Mouse (Mus musculus): ENCODE measurements around the gene Uhrf1bp1. TPM values are rescaled to one million over a fixed set of nuclear protein-coding genes. Genes with fewer than 3 reads are reported as not detected.

Uhrf1bp1 gene
- polyA plus RNA-seq, 2 experiments: 1.8 to 3.1 TPM

GRCm38 (mm10) chr17:27857649-27858475, 1.6 kb downstream of the Uhrf1bp1 start:
- ATAC-seq (ENCODE audit: insufficient read depth): no peak
- Histone ChIP-seq H3K36me3 (replicated peaks; ENCODE audit: control insufficient read depth, insufficient read depth, low read depth) (peaks cover 5% of the 10 kb centered on the region), H3K27me3 (ENCODE audit: control insufficient read depth, insufficient read depth, low read length) (no peaks in the 10 kb centered on the region), H3K4me3 (ENCODE audit: insufficient read depth in 1 of 2, low read depth in 2 of 2, low read length in 2 of 2) (peak overlapping the region; percentile 69 to 91), H3K27ac (peak overlapping the region; percentile 71), H3K9me3 (ENCODE audit: control insufficient read depth, low read length) (no peaks in the 10 kb centered on the region), H3K9ac (replicated peaks) (peak overlapping the region; percentile 70), H3K4me1 (replicated peaks; ENCODE audit: control insufficient read depth in 2 of 2, insufficient read depth in 2 of 2, low read length in 1 of 2) (peaks cover 30 to 33% of the 10 kb centered on the region in 2 experiments), H3K4me2 (ENCODE audit: low read depth) (peak overlapping the region; percentile 95)
- WGBS (ENCODE audit: insufficient replicate concordance): 17% methylated on average over 11 of the region's 11 CpGs
- TF ChIP-seq EP300 (IDR thresholded peaks at IDR 0.05; ENCODE audit: low read depth) (no peak), CTCF (IDR thresholded peaks at IDR 0.05; ENCODE audit: low read depth) (no peak)
- peak in 1 of 3 experiments; percentile 35 for DNase-seq (ENCODE audit: low read depth in 3 of 3, low spot score in 3 of 3)

GRCm38 (mm10) chr17:27859131-27859530, 2.9 kb downstream of the Uhrf1bp1 start:
- Histone ChIP-seq H3K27me3 (ENCODE audit: control insufficient read depth, insufficient read depth, low read length) (no peaks in the 10 kb centered on the region), H3K4me2 (ENCODE audit: low read depth) (peak overlapping the region; percentile 95), H3K4me3 (ENCODE audit: insufficient read depth in 1 of 2, low read depth in 2 of 2, low read length in 2 of 2) (peak overlapping the region in 1 of 2 experiments; percentile 91; a peak in 1 of 4 replicates), H3K4me1 (replicated peaks; ENCODE audit: control insufficient read depth in 2 of 2, insufficient read depth in 2 of 2, low read length in 1 of 2) (peaks cover 30 to 33% of the 10 kb centered on the region in 2 experiments), H3K27ac (peak overlapping the region; percentile 55), H3K36me3 (replicated peaks; ENCODE audit: control insufficient read depth, insufficient read depth, low read depth) (no peaks in the 10 kb centered on the region), H3K9me3 (ENCODE audit: control insufficient read depth, low read length) (no peaks in the 10 kb centered on the region), H3K9ac (replicated peaks) (peak overlapping the region; percentile 47)
- WGBS (ENCODE audit: insufficient replicate concordance): 18% methylated on average over 2 of the region's 2 CpGs
- TF ChIP-seq CTCF (IDR thresholded peaks at IDR 0.05; ENCODE audit: low read depth) (no peak), EP300 (IDR thresholded peaks at IDR 0.05; ENCODE audit: low read depth) (peak; percentile 75)
- DNase-seq (ENCODE audit: low read depth in 3 of 3, low spot score in 3 of 3) (peak in 1 of 3 experiments; percentile 46), ATAC-seq (ENCODE audit: insufficient read depth) (peak; percentile 60)

- no peaks in the 10 kb centered on the region for H3K4me1 ChIP-seq (replicated peaks; ENCODE audit: control insufficient read depth in 2 of 2, insufficient read depth in 2 of 2, low read length in 1 of 2)
- ATAC-seq (ENCODE audit: insufficient read depth) (no peak), DNase-seq (ENCODE audit: low read depth in 3 of 3, low spot score in 3 of 3) (no peak)
- no peak overlapping the region for H3K4me3 ChIP-seq (ENCODE audit: insufficient read depth in 1 of 2, low read depth in 2 of 2, low read length in 2 of 2)
- no peak overlapping the region for H3K4me2 ChIP-seq (ENCODE audit: low read depth)
- TF ChIP-seq EP300 (IDR thresholded peaks at IDR 0.05; ENCODE audit: low read depth) (no peak), CTCF (IDR thresholded peaks at IDR 0.05; ENCODE audit: low read depth) (no peak)
- H3K9me3 ChIP-seq (ENCODE audit: control insufficient read depth, low read length): no peaks in the 10 kb centered on the region
- no peak overlapping the region for H3K27ac ChIP-seq
- 76% methylated on average over 2 of the region's 2 CpGs for WGBS (ENCODE audit: insufficient replicate concordance)
- H3K9ac ChIP-seq (replicated peaks): no peak overlapping the region
- no peaks in the 10 kb centered on the region for H3K36me3 ChIP-seq (replicated peaks; ENCODE audit: control insufficient read depth, insufficient read depth, low read depth)
- no peaks in the 10 kb centered on the region for H3K27me3 ChIP-seq (ENCODE audit: control insufficient read depth, insufficient read depth, low read length)
Observed at GRCm38 (mm10) chr17:27865461-27865860, 9.2 kb downstream of the Uhrf1bp1 start.

GRCm38 (mm10) chr17:27866737-27867136, 10.5 kb downstream of the Uhrf1bp1 start:
- no peaks in the 10 kb centered on the region for H3K36me3 ChIP-seq (replicated peaks; ENCODE audit: control insufficient read depth, insufficient read depth, low read depth)
- no peaks in the 10 kb centered on the region for H3K4me1 ChIP-seq (replicated peaks; ENCODE audit: control insufficient read depth in 2 of 2, insufficient read depth in 2 of 2, low read length in 1 of 2)
- no peak overlapping the region for H3K4me2 ChIP-seq (ENCODE audit: low read depth)
- H3K27ac ChIP-seq: no peak overlapping the region
- WGBS (ENCODE audit: insufficient replicate concordance): 82% methylated on average over 4 of the region's 4 CpGs
- H3K9ac ChIP-seq (replicated peaks): no peak overlapping the region
- ATAC-seq (ENCODE audit: insufficient read depth): no peak
- TF ChIP-seq EP300 (IDR thresholded peaks at IDR 0.05; ENCODE audit: low read depth) (no peak), CTCF (IDR thresholded peaks at IDR 0.05; ENCODE audit: low read depth) (no peak)
- H3K4me3 ChIP-seq (ENCODE audit: insufficient read depth in 1 of 2, low read depth in 2 of 2, low read length in 2 of 2): no peak overlapping the region
- no peak for DNase-seq (ENCODE audit: low read depth in 3 of 3, low spot score in 3 of 3)
- no peaks in the 10 kb centered on the region for H3K27me3 ChIP-seq (ENCODE audit: control insufficient read depth, insufficient read depth, low read length)
- H3K9me3 ChIP-seq (ENCODE audit: control insufficient read depth, low read length): no peaks in the 10 kb centered on the region

GRCm38 (mm10) chr17:27871851-27872250, 15.6 kb downstream of the Uhrf1bp1 start:
- no peak for TF ChIP-seq CTCF (IDR thresholded peaks at IDR 0.05; ENCODE audit: low read depth)
- TF ChIP-seq EP300 (IDR thresholded peaks at IDR 0.05; ENCODE audit: low read depth): no peak

More at GRCm38 (mm10) chr17:27871851-27872250, 15.6 kb downstream of the Uhrf1bp1 start:
- Histone ChIP-seq H3K4me3 (ENCODE audit: insufficient read depth in 1 of 2, low read depth in 2 of 2, low read length in 2 of 2) (no peak overlapping the region), H3K36me3 (replicated peaks; ENCODE audit: control insufficient read depth, insufficient read depth, low read depth) (no peaks in the 10 kb centered on the region), H3K4me1 (replicated peaks; ENCODE audit: control insufficient read depth in 2 of 2, insufficient read depth in 2 of 2, low read length in 1 of 2) (peaks cover 17% of the 10 kb centered on the region in 2 experiments), H3K27me3 (ENCODE audit: control insufficient read depth, insufficient read depth, low read length) (no peaks in the 10 kb centered on the region), H3K9ac (replicated peaks) (no peak overlapping the region), H3K27ac (no peak overlapping the region), H3K9me3 (ENCODE audit: control insufficient read depth, low read length) (no peaks in the 10 kb centered on the region), H3K4me2 (ENCODE audit: low read depth) (no peak overlapping the region)
- 82% methylated on average over 3 of the region's 3 CpGs for whole genome bisulfite sequencing (ENCODE audit: insufficient replicate concordance)
- ATAC-seq (ENCODE audit: insufficient read depth): no peak
- DNase-seq (ENCODE audit: low read depth in 3 of 3, low spot score in 3 of 3): no peak
